Mouse (Mus musculus): ENCODE measurements around the gene Msantd2. TPM values are rescaled to one million over a fixed set of nuclear protein-coding genes. Genes with fewer than 3 reads are reported as not detected.

Gene Msantd2
- polyA plus RNA-seq, 1 experiment: 42.9 TPM

- TF ChIP-seq CTCF (IDR thresholded peaks at IDR 0.05; ENCODE audit: borderline replicate concordance, control insufficient read depth, extremely low read depth, insufficient read depth, low read length, poor library complexity) (no peak), POLR2A (IDR thresholded peaks at IDR 0.05; ENCODE audit: control insufficient read depth, extremely low read depth, insufficient read depth, low read length, poor library complexity) (no peak)
- Histone ChIP-seq H3K36me3 (ENCODE audit: control insufficient read depth, insufficient read depth, low read length) (peaks cover 5% of the 10 kb centered on the region; the same call in 1 of the 2 replicates), H3K4me3 (ENCODE audit: control insufficient read depth, insufficient read depth, low read length) (no peak overlapping the region), H3K4me1 (replicated peaks; ENCODE audit: control insufficient read depth, insufficient read depth, low read length) (no peaks in the 10 kb centered on the region), H3K27ac (ENCODE audit: control insufficient read depth, insufficient read depth, low read length) (no peak overlapping the region), H3K27me3 (ENCODE audit: control insufficient read depth, insufficient read depth, low read length) (no peaks in the 10 kb centered on the region)
- DNase-seq: no peak
- 91% methylated on average over 3 of the region's 3 CpGs for WGBS
These were observed 25.3 kb downstream of the Msantd2 start for GRCm38 (mm10) chr9:37514456-37514855.

GRCm38 (mm10) chr9:37517467-37517866 lies 28.3 kb downstream of the Msantd2 start:
- Histone ChIP-seq H3K27me3 (ENCODE audit: control insufficient read depth, insufficient read depth, low read length) (no peaks in the 10 kb centered on the region), H3K4me3 (ENCODE audit: control insufficient read depth, insufficient read depth, low read length) (no peak overlapping the region), H3K36me3 (ENCODE audit: control insufficient read depth, insufficient read depth, low read length) (peaks cover 16% of the 10 kb centered on the region; the same call in 1 of the 2 replicates), H3K4me1 (replicated peaks; ENCODE audit: control insufficient read depth, insufficient read depth, low read length) (no peaks in the 10 kb centered on the region), H3K27ac (ENCODE audit: control insufficient read depth, insufficient read depth, low read length) (no peak overlapping the region)
- DNase-seq: no peak
- no peak for TF ChIP-seq POLR2A (IDR thresholded peaks at IDR 0.05; ENCODE audit: control insufficient read depth, extremely low read depth, insufficient read depth, low read length, poor library complexity)
- TF ChIP-seq CTCF (IDR thresholded peaks at IDR 0.05; ENCODE audit: borderline replicate concordance, control insufficient read depth, extremely low read depth, insufficient read depth, low read length, poor library complexity): no peak
- 49% methylated on average over 1 of the region's 1 CpGs for WGBS

GRCm38 (mm10) chr9:37518991-37519390 lies 29.9 kb downstream of the Msantd2 start:
- Histone ChIP-seq H3K4me1 (replicated peaks; ENCODE audit: control insufficient read depth, insufficient read depth, low read length) (no peaks in the 10 kb centered on the region), H3K27me3 (ENCODE audit: control insufficient read depth, insufficient read depth, low read length) (no peaks in the 10 kb centered on the region), H3K36me3 (ENCODE audit: control insufficient read depth, insufficient read depth, low read length) (peaks cover 22% of the 10 kb centered on the region; the same call in 1 of the 2 replicates), H3K27ac (ENCODE audit: control insufficient read depth, insufficient read depth, low read length) (no peak overlapping the region), H3K4me3 (ENCODE audit: control insufficient read depth, insufficient read depth, low read length) (no peak overlapping the region)
- TF ChIP-seq POLR2A (IDR thresholded peaks at IDR 0.05; ENCODE audit: control insufficient read depth, extremely low read depth, insufficient read depth, low read length, poor library complexity): no peak
- TF ChIP-seq CTCF (IDR thresholded peaks at IDR 0.05; ENCODE audit: borderline replicate concordance, control insufficient read depth, extremely low read depth, insufficient read depth, low read length, poor library complexity): no peak
- no peak for DNase-seq
- WGBS: 90% methylated on average over 8 of the region's 8 CpGs

GRCm38 (mm10) chr9:37519995-37520394 lies 30.9 kb downstream of the Msantd2 start:
- Histone ChIP-seq H3K4me1 (replicated peaks; ENCODE audit: control insufficient read depth, insufficient read depth, low read length) (no peaks in the 10 kb centered on the region), H3K36me3 (ENCODE audit: control insufficient read depth, insufficient read depth, low read length) (peaks cover 22% of the 10 kb centered on the region; the same call in 1 of the 2 replicates), H3K4me3 (ENCODE audit: control insufficient read depth, insufficient read depth, low read length) (no peak overlapping the region), H3K27ac (ENCODE audit: control insufficient read depth, insufficient read depth, low read length) (no peak overlapping the region), H3K27me3 (ENCODE audit: control insufficient read depth, insufficient read depth, low read length) (no peaks in the 10 kb centered on the region)
- DNase-seq: no peak
- no peak for TF ChIP-seq CTCF (IDR thresholded peaks at IDR 0.05; ENCODE audit: borderline replicate concordance, control insufficient read depth, extremely low read depth, insufficient read depth, low read length, poor library complexity)
- no peak for TF ChIP-seq POLR2A (IDR thresholded peaks at IDR 0.05; ENCODE audit: control insufficient read depth, extremely low read depth, insufficient read depth, low read length, poor library complexity)
- WGBS: 97% methylated on average over 2 of the region's 2 CpGs

- WGBS: 97% methylated on average over 2 of the region's 2 CpGs
- H3K36me3 ChIP-seq (ENCODE audit: control insufficient read depth, insufficient read depth, low read length): peaks cover 14% of the 10 kb centered on the region; the same call in 1 of the 2 replicates
These were observed 36.3 kb downstream of the Msantd2 start for GRCm38 (mm10) chr9:37525461-37525860.

GRCm38 (mm10) chr9:37526443-37527395 lies 37.6 kb downstream of the Msantd2 start:
- H3K4me1 ChIP-seq (replicated peaks; ENCODE audit: control insufficient read depth, insufficient read depth, low read length): peaks cover 6% of the 10 kb centered on the region; the same call in 1 of the 2 replicates
- no peak overlapping the region for H3K4me3 ChIP-seq (ENCODE audit: control insufficient read depth, insufficient read depth, low read length)
- peaks cover 18% of the 10 kb centered on the region; the same call in 1 of the 2 replicates for H3K27me3 ChIP-seq (ENCODE audit: control insufficient read depth, insufficient read depth, low read length)
- peaks cover 6% of the 10 kb centered on the region; the same call in 1 of the 2 replicates for H3K36me3 ChIP-seq (ENCODE audit: control insufficient read depth, insufficient read depth, low read length)
- no peak for TF ChIP-seq CTCF (IDR thresholded peaks at IDR 0.05; ENCODE audit: borderline replicate concordance, control insufficient read depth, extremely low read depth, insufficient read depth, low read length, poor library complexity)
- no peak for TF ChIP-seq POLR2A (IDR thresholded peaks at IDR 0.05; ENCODE audit: control insufficient read depth, extremely low read depth, insufficient read depth, low read length, poor library complexity)
- DNase-seq: no peak
- 33% methylated on average over 21 of the region's 21 CpGs for WGBS
- H3K27ac ChIP-seq (ENCODE audit: control insufficient read depth, insufficient read depth, low read length): no peak overlapping the region

More at GRCm38 (mm10) chr9:37525461-37525860, 36.3 kb downstream of the Msantd2 start:
- H3K27ac ChIP-seq (ENCODE audit: control insufficient read depth, insufficient read depth, low read length): no peak overlapping the region
- peaks cover 4% of the 10 kb centered on the region; the same call in 1 of the 2 replicates for H3K4me1 ChIP-seq (replicated peaks; ENCODE audit: control insufficient read depth, insufficient read depth, low read length)
- H3K27me3 ChIP-seq (ENCODE audit: control insufficient read depth, insufficient read depth, low read length): peaks cover 13% of the 10 kb centered on the region; the same call in 1 of the 2 replicates
- DNase-seq: no peak
- TF ChIP-seq CTCF (IDR thresholded peaks at IDR 0.05; ENCODE audit: borderline replicate concordance, control insufficient read depth, extremely low read depth, insufficient read depth, low read length, poor library complexity) (no peak), POLR2A (IDR thresholded peaks at IDR 0.05; ENCODE audit: control insufficient read depth, extremely low read depth, insufficient read depth, low read length, poor library complexity) (no peak)
- H3K4me3 ChIP-seq (ENCODE audit: control insufficient read depth, insufficient read depth, low read length): no peak overlapping the region

Data from thymus, adult 2 months (tissue).